Mouse (Mus musculus) heart, postnatal 36 days (tissue): ENCODE measurements around the gene Gmppb. TPM values are rescaled to one million over a fixed set of nuclear protein-coding genes. Genes with fewer than 3 reads are reported as not detected.

ENCODE experiments used
- DNase-seq, 2 experiments: peaks; one replicate each; pipeline ENCODE4 v3.0.0; 2021 to 2022
- intact Hi-C: fragments of 180-260 bp; cut with DNase I; formaldehyde crosslinking; loops from one replicate; pipeline ENCODE4 v1.15.1; 2025
- total RNA-seq, 2 experiments: library from RNA; stranded (reverse); gene quantifications; 2 replicates each; pipeline ENCODE4 v1.2.3; 2021

The Gmppb gene
- total RNA-seq, 2 experiments from 2014 or later = 8.4 to 10.4 TPM

DNA sequence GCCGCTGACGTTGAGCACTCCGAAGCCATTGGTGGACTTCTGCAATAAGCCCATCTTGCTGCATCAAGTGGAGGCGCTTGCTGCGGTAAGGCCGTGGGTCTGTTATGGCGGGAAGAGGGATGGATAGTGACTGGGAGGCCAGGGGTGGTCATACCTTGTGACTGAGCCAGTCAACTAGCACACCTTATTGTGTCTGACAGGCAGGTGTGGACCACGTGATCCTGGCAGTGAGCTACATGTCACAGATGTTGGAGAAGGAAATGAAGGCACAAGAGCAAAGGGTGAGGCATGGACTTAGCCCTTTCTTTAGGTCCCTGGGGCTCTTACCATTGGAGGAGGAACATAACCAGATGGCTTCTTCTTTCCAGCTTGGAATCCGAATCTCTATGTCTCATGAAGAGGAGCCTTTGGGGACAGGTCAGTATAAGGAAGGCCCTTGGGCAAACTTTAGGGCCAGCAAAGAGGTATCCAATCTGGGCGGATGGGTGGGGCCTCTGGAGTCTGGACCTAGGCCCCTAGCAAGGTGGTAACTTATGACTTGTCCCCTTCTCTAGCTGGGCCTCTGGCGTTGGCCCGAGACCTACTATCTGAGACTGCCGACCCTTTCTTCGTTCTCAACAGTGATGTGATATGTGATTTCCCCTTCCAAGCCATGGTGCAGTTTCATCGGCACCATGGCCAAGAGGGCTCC lies 664 bp downstream of the Gmppb start:
- no peak for DNase-seq
- intact Hi-C loops = loop anchor here (2.0 to 5.0 kb wide), 2 partner anchors 47 to 87 kb away; partner anchors contain the start of gene Ip6k1

DNA sequence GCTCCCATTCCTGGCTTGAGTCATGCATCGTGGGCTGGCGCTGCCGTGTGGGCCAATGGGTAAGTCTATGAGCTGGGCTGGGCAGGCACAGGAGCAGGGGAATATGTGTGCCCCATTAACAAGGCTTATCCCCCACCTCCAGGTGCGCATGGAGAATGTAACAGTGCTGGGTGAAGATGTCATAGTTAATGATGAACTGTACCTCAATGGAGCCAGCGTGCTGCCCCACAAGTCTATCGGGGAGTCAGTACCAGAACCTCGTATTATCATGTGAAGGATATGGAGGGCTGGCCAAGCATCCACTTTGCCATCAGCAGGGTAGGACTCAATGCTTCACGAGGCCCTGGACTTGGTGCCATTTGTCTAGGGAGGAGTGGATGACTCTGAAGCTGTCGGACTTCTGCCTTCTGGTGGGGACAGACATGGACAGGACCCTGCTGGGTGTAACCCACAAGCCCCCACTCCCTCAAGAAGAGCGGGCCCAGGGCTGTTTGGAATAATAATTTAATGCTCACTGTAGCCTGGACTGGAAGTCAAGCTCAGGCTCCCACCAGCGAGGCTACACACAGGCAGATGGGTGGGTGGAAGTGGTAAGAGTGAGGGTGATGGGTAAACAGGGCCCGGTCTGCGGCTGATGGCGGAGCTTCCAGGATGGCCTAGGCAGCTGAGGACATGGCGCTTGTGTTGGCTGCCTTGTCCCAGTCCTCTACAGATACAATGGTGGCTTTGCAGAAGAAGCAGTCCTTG lies 2.3 kb downstream of the Gmppb start:
- DNase-seq = no peak
- intact Hi-C loops = loop anchor here (2.0 to 5.0 kb wide), 2 partner anchors 49 to 89 kb away; partner anchors contain the start of gene Ip6k1

DNA sequence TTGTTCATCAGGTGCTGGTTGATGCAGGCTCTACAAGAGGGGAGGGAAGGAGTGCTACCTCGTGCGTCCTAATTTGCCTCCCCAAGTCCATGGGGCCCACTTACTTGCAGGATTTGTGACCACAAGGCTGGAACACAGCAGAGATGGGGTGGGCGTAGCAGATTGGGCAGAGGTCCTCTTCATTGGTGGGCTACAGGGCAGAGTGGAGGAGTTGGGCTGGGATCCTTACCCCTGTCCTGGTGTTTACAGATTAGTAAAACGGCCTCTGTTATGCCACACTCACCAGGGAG lies 2.8 kb downstream of the Gmppb start:
- DNase-seq = no peak
- intact Hi-C loops = loop anchor here (2.0 to 5.0 kb wide), 3 partner anchors 49 to 90 kb away; partner anchors contain the start of gene Ip6k1

DNA sequence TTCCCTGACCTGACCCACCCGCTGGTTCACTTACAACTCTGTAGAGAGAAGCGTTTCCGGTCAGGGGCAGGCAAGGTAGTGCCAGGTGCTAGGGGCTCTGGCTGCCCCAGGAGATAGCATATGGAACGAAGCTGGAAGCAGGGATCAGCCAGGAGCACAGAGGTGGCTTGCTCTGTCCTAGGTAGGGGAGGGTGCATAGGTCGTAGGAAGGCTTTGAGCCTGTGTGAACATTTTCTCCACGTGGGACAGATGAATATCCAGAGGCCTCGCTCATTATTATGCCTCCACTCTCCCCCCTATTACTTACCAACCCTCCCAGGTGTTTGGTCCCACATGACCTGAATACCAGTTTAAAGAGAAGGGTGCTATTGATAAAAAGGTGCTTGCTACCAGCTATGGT lies 3.4 kb downstream of the Gmppb start:
- no peak for DNase-seq
- intact Hi-C loops = loop anchor here (2.0 to 5.0 kb wide), 2 partner anchors 66 to 90 kb away; no protein-coding TSS in a partner anchor

DNA sequence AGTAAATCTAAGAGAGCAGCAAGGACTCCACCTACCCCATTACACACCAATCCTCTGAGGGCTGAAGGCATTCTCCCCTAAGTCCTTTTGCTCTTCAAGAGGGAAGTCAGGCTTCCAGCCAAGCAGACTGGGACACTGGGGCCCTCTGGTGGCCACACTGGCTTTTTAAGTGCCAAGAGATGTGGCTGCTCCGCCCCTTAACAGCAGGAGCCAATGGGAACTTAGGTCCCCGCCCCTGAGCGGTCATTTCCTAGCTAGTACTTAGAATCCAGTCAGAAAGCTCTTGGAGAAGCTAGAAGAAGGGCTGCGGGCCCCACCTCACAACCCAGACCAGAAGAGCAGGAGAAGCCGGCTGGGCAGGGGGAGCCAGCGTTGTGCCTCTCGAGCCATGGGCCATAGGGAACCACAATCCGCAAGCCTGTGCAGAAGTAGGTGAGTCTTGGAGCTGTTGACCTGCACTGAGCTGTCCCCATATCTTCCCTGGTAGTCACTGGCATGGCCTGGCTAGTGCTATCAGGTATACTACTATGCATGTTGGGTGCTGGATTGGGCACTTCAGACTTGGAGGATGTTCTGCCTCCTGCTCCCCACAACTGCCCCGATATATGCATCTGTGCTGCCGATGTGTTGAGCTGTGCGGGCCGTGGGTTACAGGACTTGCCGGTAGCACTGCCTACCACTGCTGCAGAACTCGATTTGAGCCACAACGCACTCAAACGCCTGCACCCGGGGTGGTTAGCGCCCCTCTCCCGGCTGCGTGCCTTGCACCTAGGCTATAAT lies 4.0 kb downstream of the Gmppb start, which contains the start of gene Amigo3:
TSS of gene Amigo3 (plus strand) at position 275 of the 780 bp plus-strand sequence.
- intact Hi-C loops = loop anchor here (1.0 to 5.0 kb wide), 3 partner anchors 66 to 149 kb away; no protein-coding TSS in a partner anchor
- DNase-seq = peak; percentile 96 to 98

DNA sequence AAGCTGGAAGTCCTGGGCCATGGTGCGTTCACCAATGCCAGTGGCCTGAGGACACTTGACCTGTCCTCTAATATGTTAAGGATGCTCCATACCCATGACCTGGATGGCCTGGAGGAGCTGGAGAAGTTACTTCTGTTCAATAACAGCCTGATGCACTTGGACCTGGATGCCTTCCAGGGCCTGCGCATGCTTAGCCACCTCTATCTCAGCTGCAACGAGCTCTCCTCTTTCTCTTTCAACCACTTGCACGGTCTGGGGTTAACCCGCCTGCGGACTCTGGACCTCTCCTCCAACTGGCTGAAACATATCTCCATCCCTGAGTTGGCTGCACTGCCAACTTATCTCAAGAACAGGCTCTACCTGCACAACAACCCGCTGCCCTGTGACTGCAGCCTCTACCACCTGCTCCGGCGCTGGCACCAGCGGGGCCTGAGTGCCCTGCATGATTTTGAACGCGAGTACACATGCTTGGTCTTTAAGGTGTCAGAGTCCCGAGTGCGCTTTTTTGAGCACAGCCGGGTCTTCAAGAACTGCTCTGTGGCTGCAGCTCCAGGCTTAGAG lies 4.7 kb downstream of the Gmppb start:
- no peak for DNase-seq
- intact Hi-C loops = loop anchor here (1.0 to 5.0 kb wide), 3 partner anchors 67 to 149 kb away; no protein-coding TSS in a partner anchor

DNA sequence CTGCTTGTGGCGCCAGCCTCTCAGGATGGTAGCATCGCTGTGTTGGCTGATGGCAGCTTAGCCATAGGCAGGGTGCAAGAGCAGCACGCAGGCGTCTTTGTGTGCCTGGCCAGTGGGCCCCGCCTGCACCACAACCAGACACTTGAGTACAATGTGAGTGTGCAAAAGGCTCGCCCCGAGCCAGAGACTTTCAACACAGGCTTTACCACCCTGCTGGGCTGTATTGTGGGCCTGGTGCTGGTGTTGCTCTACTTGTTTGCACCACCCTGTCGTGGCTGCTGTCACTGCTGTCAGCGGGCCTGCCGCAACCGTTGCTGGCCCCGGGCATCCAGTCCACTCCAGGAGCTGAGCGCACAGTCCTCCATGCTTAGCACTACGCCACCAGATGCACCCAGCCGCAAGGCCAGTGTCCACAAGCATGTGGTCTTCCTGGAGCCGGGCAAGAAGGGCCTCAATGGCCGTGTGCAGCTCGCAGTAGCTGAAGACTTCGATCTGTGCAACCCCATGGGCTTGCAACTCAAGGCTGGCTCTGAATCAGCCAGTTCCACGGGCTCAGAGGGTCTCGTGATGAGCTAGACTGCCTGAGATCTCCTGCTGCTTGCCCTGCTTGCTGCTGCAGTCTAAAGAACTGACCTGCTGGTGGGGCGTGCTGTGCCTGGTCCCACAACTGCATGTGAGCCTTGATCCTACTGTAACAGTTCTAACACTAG lies 5.4 kb downstream of the Gmppb start:
- intact Hi-C loops = loop anchor here (5.0 kb wide), 1 partner anchor 92 kb away; no protein-coding TSS in a partner anchor
- no peak for DNase-seq

DNA sequence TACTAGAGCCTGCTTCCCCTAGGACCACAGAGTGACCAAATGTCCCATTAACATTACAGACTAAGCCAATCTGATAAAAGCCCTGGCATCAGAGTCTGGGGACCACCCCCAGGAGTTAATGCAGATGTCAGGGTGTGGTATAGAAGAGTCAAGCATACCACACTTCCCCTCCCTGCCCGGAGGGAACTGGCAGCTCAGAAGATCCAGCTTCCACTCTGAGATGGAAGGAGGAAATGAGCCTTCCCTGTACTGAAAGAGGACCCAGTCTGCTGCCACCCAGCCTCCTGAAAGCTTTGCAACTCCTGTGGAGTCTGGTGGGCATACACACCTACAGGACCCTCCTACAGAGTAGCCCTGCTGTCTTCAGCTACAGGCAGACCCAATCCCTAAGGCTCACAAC lies 6.0 kb downstream of the Gmppb start:
- intact Hi-C loops = no loop called here
- no peak for DNase-seq

DNA sequence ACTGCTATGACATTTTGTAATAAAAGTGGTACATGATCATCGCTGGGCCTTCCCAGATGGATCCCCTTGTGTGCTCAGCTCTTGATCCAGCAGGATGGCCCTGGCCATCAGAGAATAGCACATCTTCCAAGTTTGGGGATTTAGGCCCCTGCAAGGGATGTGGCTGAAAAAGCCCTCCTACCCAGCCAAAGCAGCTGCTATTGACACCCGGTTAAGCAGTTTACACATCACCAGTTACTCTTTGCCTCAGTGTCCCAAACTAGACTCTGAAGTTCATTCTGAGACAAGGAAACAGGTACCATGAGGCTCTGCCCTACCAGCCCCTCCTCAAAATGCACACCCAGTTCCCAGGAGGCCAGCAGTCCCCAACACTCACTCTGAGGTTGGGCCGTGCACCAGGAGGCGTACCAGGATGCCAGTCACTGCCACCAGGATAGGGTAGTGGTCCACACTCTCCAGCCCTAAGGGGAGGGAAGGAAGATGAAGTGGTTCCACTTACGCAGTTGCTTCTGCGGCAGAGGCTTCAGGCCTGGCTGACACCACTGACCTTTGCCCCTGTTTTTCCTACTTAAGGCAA lies 6.7 kb downstream of the Gmppb start:
- DNase-seq = no peak

DNA sequence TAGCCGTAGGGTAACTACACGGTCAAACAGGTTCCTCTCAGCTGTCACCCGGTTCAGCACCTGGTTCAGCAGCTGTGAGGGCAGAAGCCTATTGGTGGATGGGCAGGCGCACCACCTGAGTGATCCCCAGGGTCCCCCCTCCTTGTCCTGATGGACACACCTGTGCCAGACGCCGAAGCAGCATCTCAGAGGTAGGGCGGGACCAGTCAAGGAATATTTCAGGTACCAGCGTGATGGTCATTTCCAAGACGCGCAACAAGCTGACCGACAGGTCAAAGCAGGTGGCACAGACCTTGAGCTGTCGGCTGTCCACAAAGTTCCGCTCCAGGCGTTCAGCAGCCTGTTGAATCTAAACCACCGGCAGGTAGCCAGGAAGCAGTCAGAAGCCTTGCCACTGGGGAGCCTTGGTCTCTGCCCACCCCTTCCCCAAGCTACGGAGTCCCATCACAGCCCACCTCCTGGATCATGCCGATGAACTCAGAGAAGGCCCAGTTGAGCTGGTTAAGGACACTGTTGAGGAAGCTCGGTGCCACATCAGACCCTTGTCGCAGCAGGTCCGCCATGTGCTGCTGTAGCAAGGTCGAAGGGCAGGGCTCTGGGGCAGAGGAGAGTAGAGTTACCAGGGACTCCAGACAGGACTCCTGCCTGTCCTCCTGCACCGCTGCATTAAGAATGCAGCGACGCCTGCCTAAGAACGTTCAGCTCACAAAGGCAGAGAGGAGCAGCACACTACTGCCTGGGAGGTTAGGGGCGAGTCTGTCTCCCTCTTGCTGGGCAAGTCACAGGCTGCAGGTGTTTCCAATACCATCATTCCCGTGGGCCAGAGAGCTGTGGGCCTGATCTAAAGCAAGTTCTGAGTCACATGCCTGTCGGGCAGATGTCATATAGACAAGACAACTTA lies 7.6 kb downstream of the Gmppb start:
- DNase-seq = no peak

More for the DNA sequence above, 6.7 kb downstream of the Gmppb start:
- intact Hi-C loops = no loop called here

DNA sequence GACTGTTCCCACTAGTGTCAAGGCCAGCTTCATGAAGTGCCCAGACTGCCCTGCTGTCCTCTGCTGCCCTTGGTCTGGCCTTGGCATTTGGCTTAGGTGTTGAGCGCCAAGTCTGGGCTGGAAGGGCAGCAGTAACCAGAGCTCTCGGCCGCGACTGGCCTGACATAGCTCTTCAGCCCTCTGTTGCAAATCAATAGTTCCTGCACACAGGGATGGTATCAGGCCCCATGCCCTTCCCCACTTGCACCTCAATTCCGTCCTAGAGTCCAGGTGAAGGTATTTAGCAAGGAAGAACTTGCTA lies 8.2 kb downstream of the Gmppb start:
- intact Hi-C loops = no loop called here
- no peak for DNase-seq

More for the DNA sequence above, 7.6 kb downstream of the Gmppb start:
- intact Hi-C loops = no loop called here

DNA sequence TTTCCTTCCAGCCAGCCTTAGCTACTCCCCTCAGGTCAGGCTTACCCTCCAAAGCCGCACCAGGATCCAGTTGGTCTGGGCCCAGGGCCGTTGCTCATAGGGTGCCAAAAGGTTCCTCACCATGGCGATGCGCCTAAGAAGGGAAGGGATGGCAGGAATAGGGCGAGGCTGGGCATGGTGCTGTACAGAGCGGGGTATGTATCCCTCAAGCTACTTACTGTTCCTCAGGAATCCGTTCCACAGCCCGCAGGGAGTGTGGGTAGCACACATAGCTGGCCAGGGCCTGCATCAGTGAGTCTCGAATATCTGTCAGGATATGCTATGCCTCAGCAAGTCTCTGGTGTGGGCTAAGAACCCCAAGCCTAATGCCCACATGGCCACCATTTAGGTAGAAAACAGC lies 9.2 kb downstream of the Gmppb start:
- intact Hi-C loops = no loop called here
- DNase-seq = no peak

DNA sequence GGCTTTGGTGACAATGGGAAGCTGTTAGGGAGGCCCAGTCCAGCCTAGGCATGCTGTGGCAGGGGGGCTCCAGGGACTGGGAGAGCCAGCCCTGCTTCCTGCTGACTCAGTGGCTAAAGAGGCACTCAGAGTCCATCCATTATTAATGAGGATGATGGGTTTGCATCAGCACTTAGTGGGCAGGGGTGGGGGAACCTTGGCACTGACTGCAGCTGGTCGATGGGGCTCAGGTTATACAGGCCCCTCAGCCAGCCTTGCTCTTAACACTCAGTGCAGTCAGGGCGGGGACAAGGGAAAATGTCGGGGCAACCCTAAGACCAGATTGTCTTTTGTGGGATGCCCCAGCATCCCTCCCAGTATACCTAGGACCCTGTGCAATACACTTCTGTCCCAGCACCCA lies 13.1 kb downstream of the Gmppb start:
- intact Hi-C loops = no loop called here
- no peak for DNase-seq

DNA sequence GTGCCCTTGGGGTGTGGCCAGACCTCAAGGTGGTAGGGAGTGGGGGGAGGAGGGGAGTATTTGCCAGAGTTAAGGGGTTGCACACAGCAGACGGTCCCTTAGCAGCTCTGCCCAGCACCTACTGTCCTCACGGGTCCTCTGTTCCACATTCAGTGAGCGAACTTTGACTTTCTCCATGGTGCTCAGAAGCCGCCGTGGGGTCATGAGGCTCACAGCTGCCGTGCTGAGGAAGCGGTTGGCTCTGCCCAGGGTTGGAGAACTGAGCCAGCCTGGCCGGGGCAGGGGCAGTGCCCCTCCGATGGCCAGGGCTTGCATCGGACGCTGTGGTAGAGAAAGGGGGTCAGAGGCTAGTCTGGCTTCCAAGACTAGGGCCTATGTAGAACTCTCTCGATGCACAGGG lies 14.3 kb downstream of the Gmppb start:
- intact Hi-C loops = no loop called here
- DNase-seq = no peak

DNA sequence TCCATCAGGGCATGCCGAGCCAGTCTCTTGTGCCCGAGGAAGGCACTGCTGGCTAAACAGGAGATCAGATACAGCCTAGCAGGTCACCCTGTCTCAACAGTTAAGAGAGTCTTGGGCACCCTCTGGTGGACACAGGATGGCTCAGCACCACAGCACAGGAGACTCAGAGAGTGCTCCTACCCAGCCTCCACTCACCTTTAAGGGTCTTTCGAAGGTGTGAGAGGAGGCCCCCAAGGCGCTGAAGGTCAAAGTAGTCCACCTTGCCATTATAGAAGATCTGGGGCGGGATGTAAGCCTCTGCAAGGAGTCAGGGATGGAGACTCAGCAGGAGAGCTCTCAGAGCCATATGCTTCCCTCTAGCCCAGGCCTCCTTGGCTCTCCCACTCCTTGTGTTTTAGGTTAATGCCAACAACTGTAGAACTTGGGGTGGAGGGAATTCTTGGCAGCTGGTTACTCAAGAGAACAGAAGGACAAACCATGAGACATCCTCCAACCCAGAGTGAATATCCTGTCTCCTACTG lies 16.5 kb downstream of the Gmppb start:
- peak; percentile 55 to 56 for DNase-seq

DNA sequence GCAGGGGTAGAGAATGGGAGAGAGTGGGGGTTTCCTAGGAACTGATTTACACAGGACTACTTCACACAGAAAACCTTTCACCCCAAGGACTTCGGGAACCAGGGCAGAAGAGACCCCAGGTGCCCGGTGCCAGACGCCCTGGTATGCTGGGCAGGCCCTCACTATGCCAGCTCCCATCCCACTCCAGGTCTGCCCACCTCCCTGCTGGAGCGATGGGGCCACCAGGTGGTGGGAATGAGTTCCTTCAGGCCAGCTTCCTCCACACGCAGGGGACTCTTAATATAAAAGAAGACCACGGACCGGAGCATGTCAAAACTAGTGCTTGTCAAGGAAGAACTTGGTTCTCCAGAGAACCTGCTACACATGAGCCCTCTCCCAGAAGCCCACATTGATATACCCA lies 18.2 kb downstream of the Gmppb start:
- DNase-seq = no peak
- intact Hi-C loops = loop anchor here (1.0 kb wide), 2 partner anchors 104 to 163 kb away; no protein-coding TSS in a partner anchor

More for the DNA sequence above, 16.5 kb downstream of the Gmppb start:
- intact Hi-C loops = no loop called here

DNA sequence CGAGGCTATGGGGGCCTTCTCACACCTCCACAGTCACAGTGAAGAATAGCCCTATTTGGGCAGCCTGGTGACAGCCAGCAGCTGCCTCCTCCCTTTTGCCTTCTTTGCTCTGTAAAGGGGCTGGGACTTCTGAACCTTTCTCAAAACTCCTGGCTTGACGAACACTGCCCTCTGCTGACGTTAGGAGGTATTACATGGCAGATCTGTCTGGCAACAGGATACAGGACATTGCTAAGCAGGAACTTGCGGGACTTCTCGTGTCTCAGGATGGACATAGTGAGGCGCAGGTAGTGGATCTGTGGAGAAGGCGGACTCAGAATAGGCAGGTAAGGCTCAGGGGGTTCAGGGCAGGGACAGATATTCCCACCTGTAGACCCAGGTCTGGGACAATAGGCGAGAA lies 18.9 kb downstream of the Gmppb start:
- intact Hi-C loops = loop anchor here (1.0 kb wide), 2 partner anchors 105 to 164 kb away; no protein-coding TSS in a partner anchor
- peak; percentile 88 to 89 for DNase-seq

DNA sequence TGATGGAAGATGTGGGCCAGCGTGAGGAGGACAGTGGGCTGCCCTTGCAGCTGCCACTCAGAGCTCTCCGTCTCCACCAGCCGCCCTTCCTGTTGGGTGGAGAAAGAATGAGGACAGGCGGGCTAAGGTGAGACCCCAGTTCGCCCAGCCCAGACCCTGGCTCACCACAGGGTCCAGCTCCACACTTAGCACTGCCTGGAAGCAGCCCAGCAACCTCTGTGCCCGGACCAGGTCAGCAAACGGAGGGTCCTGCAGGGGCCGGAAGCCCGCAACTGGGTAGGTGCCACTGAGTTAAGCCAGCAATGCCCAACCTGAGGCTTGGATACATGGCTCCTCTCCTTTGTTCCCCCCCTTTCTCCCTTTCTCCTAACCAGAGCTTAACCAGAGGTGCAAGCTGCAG lies 20.0 kb downstream of the Gmppb start:
- intact Hi-C loops = no loop called here
- no peak for DNase-seq
